Mouse (Mus musculus) testis, adult 2 months (tissue): ENCODE measurements around the gene Ppp1cc.

Experiments used
- CTCF ChIP-seq: fragments of 200-500 bp; IDR thresholded peaks from 2 replicates; pipeline ENCODE4 v1.5.1; 2012; ENCODE audit warnings: low read depth, mild to moderate bottlenecking, inconsistent platforms, low read length, moderate library complexity; ENCODE audit not compliant: control insufficient read depth, insufficient read depth, insufficient replicate concordance
- POLR2A ChIP-seq: fragments of 200-500 bp; IDR thresholded peaks from 2 replicates; pipeline ENCODE4 v1.6.1; 2012; ENCODE audit warnings: low read depth, mild to moderate bottlenecking, inconsistent platforms, low read length, moderate library complexity; ENCODE audit not compliant: control insufficient read depth

- TF ChIP-seq POLR2A: no peak
- TF ChIP-seq CTCF: no peak
Observed at GRCm38 (mm10) chr5:122221085-122221484, 63.0 kb downstream of the Ppp1cc start.
